Mouse (Mus musculus) spleen, adult 2 months (tissue): Measurements from ENCODE around the gene Tk2. TPM values are rescaled to one million over a fixed set of nuclear protein-coding genes. Genes with fewer than 3 reads are reported as not detected.
A peak's percentile ranks its signal among the peaks of the same experiment; 100 is the strongest.

Source experiments
- DNase-seq, 2 experiments: peaks; one replicate each; pipeline versions ENCODE4 v3.0.0 to v3.0.0-alpha.2; 2012 to 2021; ENCODE audit warnings: low spot score in 2 of 2, low read depth in 1 of 2
- H3K27ac ChIP-seq: fragments of 200-500 bp; 2 replicates; pipeline ENCODE4 v1.5.1; 2012; ENCODE audit warnings: low read length, inconsistent platforms; ENCODE audit not compliant: insufficient read depth
- H3K27me3 ChIP-seq: fragments of 200-500 bp; 2 replicates; pipeline ENCODE4 v1.6.1; 2012; ENCODE audit warnings: mild to moderate bottlenecking, moderate library complexity, low read length, inconsistent platforms; ENCODE audit not compliant: control insufficient read depth, insufficient read depth
- H3K36me3 ChIP-seq: fragments of 200-500 bp; 2 replicates; pipeline ENCODE4 v1.6.1; 2012; ENCODE audit warnings: mild to moderate bottlenecking, low read length, inconsistent platforms; ENCODE audit not compliant: control insufficient read depth, insufficient read depth
- H3K4me1 ChIP-seq: fragments of 200-500 bp; 2 replicates; pipeline ENCODE4 v1.6.1; 2011; ENCODE audit warnings: inconsistent platforms; ENCODE audit not compliant: control insufficient read depth, insufficient read depth, insufficient read length
- H3K4me3 ChIP-seq: fragments of 200-500 bp; 2 replicates; pipeline ENCODE4 v1.5.1; 2011; ENCODE audit warnings: mild to moderate bottlenecking, inconsistent platforms; ENCODE audit not compliant: insufficient read depth, insufficient read length; ENCODE audit errors: extremely low read depth
- CTCF ChIP-seq: fragments of 200-500 bp; IDR thresholded peaks from 2 replicates; pipeline ENCODE4 v1.5.1; 2011; ENCODE audit warnings: mild to moderate bottlenecking, inconsistent platforms; ENCODE audit not compliant: insufficient read depth, insufficient read length, insufficient replicate concordance; ENCODE audit errors: extremely low read depth
- POLR2A ChIP-seq: fragments of 200-500 bp; IDR thresholded peaks from 2 replicates; pipeline ENCODE4 v1.6.1; 2011; ENCODE audit warnings: low read depth, low read length, inconsistent platforms
- WGBS: fragments of 180-500 bp; shearing (Covaris S2); methylation state at CpG from one replicate; pipeline ENCODE4 v1.1.7; 2018; 5-methylcytosine and 5-hydroxymethylcytosine counted together
- polyA plus RNA-seq: library from polyadenylated mRNA; depleted of rRNA; stranded (reverse); fragments of >200 nt; gene quantifications from 2 replicates; pipeline ENCODE4 v1.2.3, GENCODE M21; 2012

The Tk2 gene
- polyA plus RNA-seq, 1 experiment = 42.5 TPM

- no peaks in the 10 kb centered on the region for H3K27me3 ChIP-seq
- 0 out of 2 replicates have a peak, but pooled peaks cover 2% of the 10 kb centered on the region for H3K4me1 ChIP-seq
- TF ChIP-seq CTCF = peak; percentile 66; the same call in 1 of the 2 replicates
- no peak for TF ChIP-seq POLR2A
- 69% methylated on average over 3 of the region's 3 CpGs for WGBS
- peaks cover 2% of the 10 kb centered on the region for H3K36me3 ChIP-seq
- peak in 1 of 2 experiments; percentile 59 for DNase-seq
- no peak overlapping the region for H3K4me3 ChIP-seq
- H3K27ac ChIP-seq = no peak overlapping the region
Measured at GRCm38 (mm10) chr8:104253016-104253415, 4.7 kb upstream of the Tk2 start.

- peaks cover 6% of the 10 kb centered on the region; the same call in 1 of the 2 replicates for H3K4me1 ChIP-seq
- TF ChIP-seq CTCF (no peak), POLR2A (no peak)
- no peak for DNase-seq
- 0% methylated on average over 7 of the region's 7 CpGs for WGBS
- H3K4me3 ChIP-seq = peak overlapping the region; percentile 95
- H3K36me3 ChIP-seq = no peaks in the 10 kb centered on the region
- H3K27ac ChIP-seq = no peak overlapping the region
- no peaks in the 10 kb centered on the region for H3K27me3 ChIP-seq
Measured at GRCm38 (mm10) chr8:104251461-104251860, 3.1 kb upstream of the Tk2 start.

- H3K4me1 ChIP-seq = peaks cover 9% of the 10 kb centered on the region; the same call in 1 of the 2 replicates
- H3K4me3 ChIP-seq = peak within 1 kb of the TSS; percentile 95
- peak; percentile 74; the same call in 1 of the 2 replicates for TF ChIP-seq POLR2A
- TF ChIP-seq CTCF = no peak
- WGBS = 4% methylated on average over 41 of the region's 41 CpGs
- no peaks in the 10 kb centered on the region for H3K27me3 ChIP-seq
- peak within 1 kb of the TSS; percentile 92 for H3K27ac ChIP-seq
- H3K36me3 ChIP-seq = no peaks in the 10 kb centered on the region
- DNase-seq = peak; percentile 81 to 85
Measured at GRCm38 (mm10) chr8:104250439-104251367, 2.3 kb upstream of the Tk2 start, which contains the start of gene Cklf. TSS of gene Cklf (plus strand) at chr8:104250861.

- Histone ChIP-seq H3K27ac (no peak overlapping the region), H3K27me3 (no peaks in the 10 kb centered on the region), H3K4me3 (no peak overlapping the region), H3K4me1 (peaks cover 9% of the 10 kb centered on the region; the same call in 1 of the 2 replicates), H3K36me3 (no peaks in the 10 kb centered on the region; the same call in 1 of the 2 replicates)
- TF ChIP-seq CTCF (no peak), POLR2A (no peak)
- 74% methylated on average over 7 of the region's 7 CpGs for WGBS
- no peak for DNase-seq
Measured at GRCm38 (mm10) chr8:104249442-104249996, 1.2 kb upstream of the Tk2 start.

GRCm38 (mm10) chr8:104247908-104248275 lies 466 bp downstream of the Tk2 start:
- Histone ChIP-seq H3K4me1 (peaks cover 9% of the 10 kb centered on the region; the same call in 1 of the 2 replicates), H3K4me3 (peak overlapping the region; percentile 94), H3K36me3 (peaks cover 3% of the 10 kb centered on the region; the same call in 1 of the 2 replicates), H3K27me3 (no peaks in the 10 kb centered on the region), H3K27ac (peak overlapping the region; percentile 98)
- 4% methylated on average over 11 of the region's 11 CpGs for WGBS
- DNase-seq = peak in 1 of 2 experiments; percentile 42
- TF ChIP-seq CTCF = no peak
- no peak for TF ChIP-seq POLR2A

DNA sequence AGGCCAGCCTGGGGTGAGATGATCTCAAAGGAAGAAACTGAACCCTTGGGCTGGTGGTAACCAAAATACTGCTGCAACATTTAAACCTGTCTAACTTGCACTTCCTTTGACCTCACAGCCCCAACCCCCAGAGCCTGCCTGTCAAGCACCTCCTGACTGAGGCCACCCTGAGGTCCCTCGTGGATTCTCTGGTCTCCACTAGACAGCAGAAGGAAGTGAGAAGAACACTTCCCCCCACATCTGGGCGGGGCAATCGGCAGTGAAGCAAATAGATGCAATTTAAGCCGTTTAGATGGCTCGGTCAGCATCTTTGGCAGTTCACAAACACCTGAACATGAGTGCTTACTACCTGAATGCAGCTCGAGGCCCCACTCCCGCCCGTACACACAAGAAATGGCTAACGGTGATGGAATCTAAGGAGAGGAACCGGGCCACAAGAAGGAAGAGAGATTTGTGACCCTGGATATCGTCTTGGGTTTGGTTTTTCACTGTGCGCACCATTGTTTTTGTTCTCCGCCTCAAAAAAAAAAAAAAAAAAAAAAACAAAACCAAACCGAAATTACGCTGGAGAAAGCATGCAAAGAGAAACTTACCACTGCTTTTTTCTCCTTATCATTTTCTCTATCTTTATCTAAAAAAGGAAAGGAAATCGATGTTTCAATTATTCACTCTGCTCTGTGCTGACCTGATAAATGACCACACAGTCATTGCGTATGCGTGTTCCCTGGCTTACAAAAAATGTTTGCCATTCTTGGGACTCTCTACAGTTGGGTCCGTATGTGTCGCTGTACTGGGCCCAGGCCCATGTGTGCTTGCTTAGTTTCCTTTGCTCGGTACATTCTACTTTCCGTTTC lies 1.1 kb downstream of the Tk2 start:
- TF ChIP-seq CTCF (no peak), POLR2A (no peak; the same call in 1 of the 2 replicates)
- Histone ChIP-seq H3K4me1 (peaks cover 9% of the 10 kb centered on the region; the same call in 1 of the 2 replicates), H3K27me3 (no peaks in the 10 kb centered on the region), H3K4me3 (peak overlapping the region; percentile 94), H3K27ac (peak overlapping the region; percentile 98), H3K36me3 (peaks cover 3% of the 10 kb centered on the region; the same call in 1 of the 2 replicates)
- DNase-seq = peak; percentile 89 to 93
- WGBS = 5% methylated on average over 22 of the region's 22 CpGs
